Mouse (Mus musculus) heart, adult 2 months (tissue): Measurements from ENCODE around the gene Ano1.

ENCODE experiments used
- CTCF ChIP-seq: fragments of 200-600 bp; IDR thresholded peaks from 2 replicates; pipeline ENCODE4 v1.8.1; 2022; ENCODE audit warnings: antibody characterized with exemption, mild to moderate bottlenecking, moderate library complexity
- POLR2A ChIP-seq: fragments of 200-500 bp; IDR thresholded peaks from 2 replicates; pipeline ENCODE4 v1.6.1; 2011; ENCODE audit warnings: mild to moderate bottlenecking, low read depth, low read length, control low read depth; ENCODE audit not compliant: insufficient read depth

DNA sequence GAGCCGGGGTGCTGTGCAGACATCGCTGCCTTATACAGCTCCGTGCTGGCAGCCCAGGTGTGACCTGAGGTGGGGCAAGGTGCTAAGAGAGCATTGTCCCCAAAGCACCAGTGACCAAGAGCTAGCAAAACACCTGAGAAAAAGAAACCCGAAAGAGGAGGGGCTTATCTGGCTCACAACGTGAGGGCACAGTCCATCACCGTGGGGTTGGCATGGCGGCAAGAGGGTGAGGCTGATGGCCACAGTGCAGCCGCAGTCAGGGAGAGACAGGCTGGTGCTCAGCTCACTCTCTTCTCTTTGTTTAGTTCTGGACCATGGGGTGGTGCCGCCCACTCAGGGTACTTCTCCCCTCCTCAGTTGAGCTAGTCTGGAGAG is 1.9 kb upstream of the Ano1 start:
- no peak for TF ChIP-seq CTCF
- TF ChIP-seq POLR2A, result no peak
